Mouse (Mus musculus): ENCODE results near the gene Hist1h3d. TPM values are rescaled to one million over a fixed set of nuclear protein-coding genes. Genes with fewer than 3 reads are reported as not detected.

Hist1h3d gene
- polyA plus RNA-seq, 1 experiment from 2014 or later: 6.5 TPM

- 84% methylated on average over 7 of the region's 7 CpGs for WGBS
- no peak for ATAC-seq (replicated peaks; ENCODE audit: low FRiP score)
Observed at GRCm38 (mm10) chr13:23595622-23596372, 20.2 kb downstream of the Hist1h3d start.

DNA sequence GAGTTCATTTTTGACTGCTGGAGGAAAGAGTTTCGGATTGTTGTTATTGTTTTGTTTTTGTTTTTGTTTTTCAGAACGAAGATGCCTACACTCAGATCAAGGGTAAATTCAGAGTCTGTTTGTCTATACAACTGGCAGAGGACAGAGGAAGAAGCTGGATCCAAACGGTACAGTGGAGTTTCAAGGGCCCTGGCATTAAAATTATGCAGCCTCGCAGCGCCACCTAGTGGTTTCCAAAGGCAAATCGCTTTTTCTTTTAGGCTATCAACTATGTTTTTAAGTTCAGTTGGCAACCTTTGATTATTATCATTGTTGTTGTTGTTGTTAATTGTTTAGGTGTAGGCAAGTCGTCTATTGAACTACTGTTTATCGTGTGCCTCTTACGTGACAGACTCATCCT, 22.4 kb downstream of the Hist1h3d start:
- ATAC-seq (replicated peaks; ENCODE audit: low FRiP score): 0 out of 2 replicates have a peak, but pooled peaks have one; percentile 56
- Histone ChIP-seq H3K9ac (no peak overlapping the region), H3K27ac (no peak overlapping the region), H3K27me3 (no peaks in the 10 kb centered on the region), H3K4me1 (peaks cover 8% of the 10 kb centered on the region), H3K36me3 (no peaks in the 10 kb centered on the region), H3K4me3 (replicated peaks) (no peak overlapping the region), H3K4me2 (no peak overlapping the region), H3K9me3 (replicated peaks) (no peaks in the 10 kb centered on the region)
- 6% methylated on average over 9 of the region's 9 CpGs for WGBS

More at GRCm38 (mm10) chr13:23595622-23596372, 20.2 kb downstream of the Hist1h3d start:
- no peak overlapping the region for H3K4me2 ChIP-seq
- H3K4me1 ChIP-seq: peaks cover 8% of the 10 kb centered on the region
- no peaks in the 10 kb centered on the region for H3K36me3 ChIP-seq
- no peak overlapping the region for H3K27ac ChIP-seq
- no peak overlapping the region for H3K9ac ChIP-seq
- H3K27me3 ChIP-seq: no peaks in the 10 kb centered on the region
- H3K9me3 ChIP-seq (replicated peaks): no peaks in the 10 kb centered on the region
- H3K4me3 ChIP-seq (replicated peaks): no peak overlapping the region

DNA sequence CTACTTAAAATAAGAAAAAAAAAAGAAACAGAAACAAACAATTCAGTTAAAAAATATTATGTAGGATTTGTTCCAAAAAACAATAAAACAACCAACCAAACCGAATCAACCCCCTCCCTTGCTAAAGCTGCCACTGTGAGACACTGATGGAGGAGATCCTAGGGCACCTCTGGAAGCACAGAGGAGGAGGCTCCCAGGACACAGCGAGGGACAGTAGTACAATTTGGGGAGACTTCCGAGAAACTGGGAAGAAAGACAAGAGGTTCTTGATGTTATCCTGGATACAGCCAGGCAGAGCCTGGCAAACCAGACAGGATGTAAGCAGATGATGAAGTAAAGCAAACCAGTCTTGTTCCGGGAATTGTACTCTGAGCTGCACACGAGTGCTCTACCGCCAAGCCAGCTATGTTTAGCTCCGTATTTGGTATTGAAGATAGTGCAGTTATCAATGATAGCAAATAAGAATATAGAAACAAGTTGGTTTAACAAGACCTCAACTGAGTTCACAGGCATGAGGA, 27.7 kb downstream of the Hist1h3d start:
- Histone ChIP-seq H3K36me3 (no peaks in the 10 kb centered on the region), H3K27me3 (no peaks in the 10 kb centered on the region), H3K4me1 (0 out of 2 replicates have a peak, but pooled peaks cover 3% of the 10 kb centered on the region), H3K4me3 (replicated peaks) (no peak overlapping the region), H3K27ac (no peak overlapping the region), H3K9me3 (replicated peaks) (no peaks in the 10 kb centered on the region), H3K9ac (no peak overlapping the region), H3K4me2 (no peak overlapping the region)
- 67% methylated on average over 7 of the region's 7 CpGs for WGBS
- ATAC-seq (replicated peaks; ENCODE audit: low FRiP score): no peak

DNA sequence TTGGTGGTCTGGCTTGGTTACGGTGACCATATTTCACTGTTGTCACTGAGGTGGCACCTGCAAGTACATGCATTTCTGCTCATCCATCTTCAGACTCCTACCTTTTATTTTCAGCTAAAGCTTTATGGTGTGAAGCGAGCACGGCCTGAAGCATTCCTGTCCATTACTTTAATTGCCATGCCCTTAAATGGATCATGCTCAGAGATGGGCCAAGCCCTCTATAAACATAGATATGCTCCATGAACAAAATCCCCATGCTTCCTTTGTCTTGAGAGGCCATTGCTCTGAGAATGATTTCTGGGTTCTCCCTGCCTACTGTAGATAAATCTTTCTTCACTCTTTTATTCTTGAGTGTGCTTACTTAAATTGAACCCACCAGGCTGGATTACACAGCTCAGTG, 28.9 kb downstream of the Hist1h3d start:
- Histone ChIP-seq H3K27me3 (no peaks in the 10 kb centered on the region), H3K4me3 (replicated peaks) (no peak overlapping the region), H3K4me1 (0 out of 2 replicates have a peak, but pooled peaks cover 3% of the 10 kb centered on the region), H3K9ac (no peak overlapping the region), H3K27ac (no peak overlapping the region), H3K36me3 (no peaks in the 10 kb centered on the region), H3K4me2 (no peak overlapping the region), H3K9me3 (replicated peaks) (no peaks in the 10 kb centered on the region)
- WGBS: 47% methylated on average over 3 of the region's 3 CpGs
- ATAC-seq (replicated peaks; ENCODE audit: low FRiP score): peak; percentile 77

DNA sequence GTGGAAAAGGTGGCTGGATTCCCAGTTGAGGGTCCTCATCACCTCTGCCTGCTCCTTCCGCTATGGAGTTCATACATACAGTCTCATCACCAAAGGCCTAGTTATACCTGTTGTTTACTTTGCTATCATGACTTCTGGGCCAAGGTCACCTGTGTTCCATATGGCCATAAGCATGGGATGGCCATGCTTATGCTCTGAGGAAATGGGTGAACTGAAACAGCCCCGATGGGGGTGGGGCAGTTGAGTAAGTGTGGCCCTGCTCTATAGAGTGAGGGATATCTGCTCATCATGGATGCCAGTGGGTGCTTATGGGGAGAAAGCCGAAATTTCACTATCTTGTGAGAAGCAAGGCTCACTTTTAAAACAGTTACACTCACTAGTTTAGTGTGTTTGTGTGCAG, 29.5 kb downstream of the Hist1h3d start:
- Histone ChIP-seq H3K9me3 (replicated peaks) (no peaks in the 10 kb centered on the region), H3K4me3 (replicated peaks) (no peak overlapping the region), H3K4me2 (no peak overlapping the region), H3K27ac (no peak overlapping the region), H3K9ac (no peak overlapping the region), H3K36me3 (no peaks in the 10 kb centered on the region), H3K4me1 (0 out of 2 replicates have a peak, but pooled peaks cover 3% of the 10 kb centered on the region), H3K27me3 (no peaks in the 10 kb centered on the region)
- WGBS: 84% methylated on average over 3 of the region's 3 CpGs
- ATAC-seq (replicated peaks; ENCODE audit: low FRiP score): no peak

GRCm38 (mm10) chr13:23609209-23609608, 33.6 kb downstream of the Hist1h3d start:
- H3K4me2 ChIP-seq: no peak overlapping the region
- no peaks in the 10 kb centered on the region for H3K36me3 ChIP-seq
- H3K9ac ChIP-seq: no peak overlapping the region
- ATAC-seq (replicated peaks; ENCODE audit: low FRiP score): no peak
- no peaks in the 10 kb centered on the region for H3K9me3 ChIP-seq (replicated peaks)
- H3K27me3 ChIP-seq: no peaks in the 10 kb centered on the region
- H3K27ac ChIP-seq: no peak overlapping the region
- H3K4me1 ChIP-seq: 0 out of 2 replicates have a peak, but pooled peaks cover 3% of the 10 kb centered on the region
- WGBS: 78% methylated on average over 4 of the region's 4 CpGs
- H3K4me3 ChIP-seq (replicated peaks): no peak overlapping the region

DNA sequence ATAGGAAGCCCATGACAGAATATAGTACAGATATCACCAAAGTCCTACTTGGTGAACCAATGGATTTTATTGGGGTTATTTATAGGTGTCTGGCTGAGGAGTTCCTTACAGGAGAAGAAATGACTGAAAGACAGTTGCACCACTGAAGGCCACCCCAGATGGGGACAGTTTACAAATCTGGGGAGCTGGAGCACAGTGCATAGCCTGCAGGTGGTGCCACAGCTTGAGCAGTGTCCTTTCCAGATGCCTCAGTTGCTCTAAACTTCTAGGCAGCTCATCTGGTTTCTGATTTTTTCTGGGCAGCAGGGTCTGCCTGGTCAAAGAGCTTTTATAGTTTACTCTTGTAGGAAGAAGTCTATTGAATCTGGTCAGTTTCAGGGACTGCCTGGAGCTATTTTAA, 34.3 kb downstream of the Hist1h3d start:
- Histone ChIP-seq H3K27me3 (no peaks in the 10 kb centered on the region), H3K36me3 (no peaks in the 10 kb centered on the region), H3K27ac (no peak overlapping the region), H3K4me2 (no peak overlapping the region), H3K4me3 (replicated peaks) (no peak overlapping the region), H3K4me1 (no peaks in the 10 kb centered on the region), H3K9ac (no peak overlapping the region), H3K9me3 (replicated peaks) (no peaks in the 10 kb centered on the region)
- ATAC-seq (replicated peaks; ENCODE audit: low FRiP score): no peak

DNA sequence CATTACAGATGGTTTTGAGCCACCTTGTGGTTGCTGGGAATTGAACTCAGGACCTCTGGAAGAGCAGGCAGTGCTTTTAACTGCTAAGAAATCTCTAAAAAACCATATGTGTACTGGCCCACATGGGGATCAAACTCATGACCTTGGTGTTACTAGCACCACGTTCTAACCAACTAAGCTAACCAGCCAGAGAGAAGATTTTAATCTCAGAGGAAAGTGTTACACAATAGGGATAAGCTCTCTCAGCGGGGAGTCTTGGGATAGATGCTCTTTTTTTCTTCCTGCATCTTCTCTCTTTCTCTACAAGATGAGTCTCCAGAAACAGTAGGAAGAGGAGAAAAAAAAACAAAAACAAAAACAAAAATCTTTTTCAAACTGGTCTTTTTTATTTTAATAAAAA, 34.8 kb downstream of the Hist1h3d start:
- H3K27me3 ChIP-seq: no peaks in the 10 kb centered on the region
- H3K4me2 ChIP-seq: no peak overlapping the region
- no peaks in the 10 kb centered on the region for H3K4me1 ChIP-seq
- ATAC-seq (replicated peaks; ENCODE audit: low FRiP score): no peak
- no peak overlapping the region for H3K27ac ChIP-seq
- H3K9ac ChIP-seq: no peak overlapping the region
- no peaks in the 10 kb centered on the region for H3K36me3 ChIP-seq
- H3K4me3 ChIP-seq (replicated peaks): no peak overlapping the region
- no peaks in the 10 kb centered on the region for H3K9me3 ChIP-seq (replicated peaks)
- 59% methylated on average over 2 of the region's 2 CpGs for WGBS

DNA sequence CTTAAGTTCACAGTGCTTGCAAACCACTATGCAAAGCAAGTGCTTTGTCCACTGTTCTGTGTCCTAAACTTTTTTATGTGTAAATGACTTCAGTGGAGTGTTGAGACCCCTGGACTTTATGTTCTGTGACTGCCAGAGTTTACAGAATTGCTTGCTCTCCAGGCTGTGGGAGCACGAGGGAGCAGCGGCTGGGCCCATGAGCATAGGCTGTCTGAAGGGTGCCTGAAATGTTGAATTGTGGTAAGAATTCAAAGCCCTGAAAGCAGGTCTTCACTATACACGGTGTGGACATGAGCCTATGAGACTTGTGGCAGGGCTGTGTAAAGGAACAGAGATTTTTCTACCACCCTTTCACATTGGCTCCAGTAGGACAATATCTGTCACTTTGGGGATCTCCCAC, 36.1 kb downstream of the Hist1h3d start:
- Histone ChIP-seq H3K4me3 (replicated peaks) (no peak overlapping the region), H3K4me1 (no peaks in the 10 kb centered on the region), H3K27ac (peak overlapping the region; percentile 48; the same call in 1 of the 2 replicates), H3K4me2 (no peak overlapping the region), H3K9ac (no peak overlapping the region), H3K9me3 (replicated peaks) (no peaks in the 10 kb centered on the region), H3K27me3 (no peaks in the 10 kb centered on the region), H3K36me3 (no peaks in the 10 kb centered on the region)
- 58% methylated on average over 3 of the region's 3 CpGs for WGBS
- ATAC-seq (replicated peaks; ENCODE audit: low FRiP score): peak; percentile 73

GRCm38 (mm10) chr13:23620056-23620732, 44.6 kb downstream of the Hist1h3d start:
- Histone ChIP-seq H3K9ac (peak overlapping the region; percentile 69), H3K9me3 (replicated peaks) (no peaks in the 10 kb centered on the region), H3K4me2 (peak overlapping the region; percentile 84), H3K4me1 (peaks cover 17% of the 10 kb centered on the region), H3K27ac (peak overlapping the region; percentile 99), H3K4me3 (replicated peaks) (peak overlapping the region; percentile 73), H3K36me3 (no peaks in the 10 kb centered on the region), H3K27me3 (no peaks in the 10 kb centered on the region)
- no peak for ATAC-seq (replicated peaks; ENCODE audit: low FRiP score)
- 48% methylated on average over 12 of the region's 12 CpGs for WGBS

DNA sequence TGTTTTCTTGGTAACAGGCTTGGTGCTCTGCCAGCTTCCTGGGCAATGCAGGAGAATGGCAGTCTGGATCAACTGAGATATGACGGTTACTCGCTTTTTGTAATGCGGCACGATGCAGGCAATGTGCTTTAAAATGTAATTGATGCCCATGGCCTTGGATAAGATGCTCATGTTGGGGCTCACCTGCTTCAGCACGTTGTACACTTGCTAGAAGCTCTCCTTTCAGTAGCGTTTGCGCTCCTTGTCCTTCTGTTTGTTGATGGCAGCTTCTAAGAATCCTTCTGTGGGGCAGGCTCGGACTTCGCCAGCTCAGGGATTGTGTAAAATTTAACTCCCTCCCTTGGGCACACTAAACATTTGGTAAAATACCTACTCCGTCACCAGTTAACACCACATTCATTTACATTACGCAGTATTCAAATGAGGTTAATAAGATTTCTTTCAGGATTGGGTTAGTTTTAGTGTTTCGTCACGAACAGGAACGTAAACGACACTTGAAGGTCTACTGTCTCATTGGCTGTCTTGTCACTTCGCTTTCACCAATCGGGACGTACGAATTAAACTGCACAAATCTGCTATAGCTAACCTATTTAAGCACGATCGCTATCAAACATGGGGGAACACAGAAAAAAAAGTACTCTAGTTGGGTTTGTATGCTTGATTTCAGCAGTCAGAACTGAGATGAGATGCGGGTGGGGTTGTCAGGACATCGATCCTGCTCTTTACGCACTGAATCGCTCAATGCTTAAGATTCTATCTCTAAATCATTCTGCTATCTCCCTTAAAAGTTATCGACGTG, 45.4 kb downstream of the Hist1h3d start, which contains the start of gene Hist1h2be:
Hist1h2be (minus strand) TSS at position 392 of the 799 bp plus-strand sequence.
- Histone ChIP-seq H3K27ac (peak within 1 kb of the TSS; percentile 99), H3K4me1 (peaks cover 17% of the 10 kb centered on the region), H3K9me3 (replicated peaks) (no peaks in the 10 kb centered on the region), H3K4me3 (replicated peaks) (peak within 1 kb of the TSS; percentile 73), H3K27me3 (no peaks in the 10 kb centered on the region), H3K9ac (peak within 1 kb of the TSS; percentile 94), H3K36me3 (no peaks in the 10 kb centered on the region), H3K4me2 (peak within 1 kb of the TSS; percentile 84)
- under 1% methylated on average over 27 of the region's 27 CpGs for WGBS
- peak; percentile 88 for ATAC-seq (replicated peaks; ENCODE audit: low FRiP score)

Data from kidney, embryonic 15.5 days (tissue).